9 mouse cellular contexts compared by ENCODE assay signal in genomic region chr13:84059031-84059651, GRCm38 (mm10).
DNase-seq lines count a peak whose midpoint lies in the region; ATAC-seq lines count a peak whose summit lies in the region.
"Had no signal": no experiment of that assay in that cellular context is flagged by ENCODE, and none has a peak within 500 bp of the region (broad histone marks: within the 10 kb centered on the region; RNA-seq: fewer than 3 reads in every experiment).

No protein-coding gene starts in this region.

- peak overlapping the region; percentile 26 for H3K4me3 ChIP-seq in heart, embryonic 13.5 days
- H3K4me3 ChIP-seq in limb, embryonic 11.5 days (ENCODE audit: low read depth, low read length), result no peak overlapping the region

- DNase-seq in heart, adult 11 months, result no peak
- peak; percentile 65 to 74 for DNase-seq in cerebellum, postnatal 36 days
- DNase-seq in limb, embryonic 11.5 days (ENCODE audit: low spot score), result peak; percentile 32
- peak; percentile 41 for DNase-seq in right cerebral cortex, postnatal 14 days
- DNase-seq in spleen, postnatal 14 days (ENCODE audit: low spot score in 2 of 2), result no peak
- DNase-seq: lung, embryonic 14.5 days had no signal

- 16% methylated on average over 10 of the region's 10 CpGs for WGBS in heart, embryonic 13.5 days
- 13% methylated on average over 10 of the region's 10 CpGs for WGBS in limb, embryonic 11.5 days

- H3K4me2 ChIP-seq in heart, embryonic 13.5 days, result peak overlapping the region; percentile 59
- H3K4me2 ChIP-seq in limb, embryonic 11.5 days (ENCODE audit: low read depth, severe bottlenecking), result peak overlapping the region; percentile 10; the same call in 1 of the 2 replicates
- H3K4me2 ChIP-seq: lung, embryonic 14.5 days had no signal

- H3K9ac ChIP-seq in heart, embryonic 13.5 days, result 0 out of 2 replicates have a peak overlapping the region, but pooled peaks have one; percentile 40
- no peak overlapping the region for H3K9ac ChIP-seq in limb, embryonic 11.5 days (ENCODE audit: low read length)
- H3K9ac ChIP-seq: lung, embryonic 14.5 days had no signal

- no peaks in the 10 kb centered on the region for H3K36me3 ChIP-seq in heart, embryonic 13.5 days
- H3K36me3 ChIP-seq in limb, embryonic 11.5 days (ENCODE audit: control insufficient read depth, insufficient read depth, low read length), result no peaks in the 10 kb centered on the region

- H3K27me3 ChIP-seq in heart, embryonic 13.5 days (replicated peaks), result peaks cover 10% of the 10 kb centered on the region
- no peaks in the 10 kb centered on the region for H3K27me3 ChIP-seq in limb, embryonic 11.5 days (ENCODE audit: control insufficient read depth, insufficient read depth, low read length)

- no peak overlapping the region for H3K27ac ChIP-seq in heart, embryonic 13.5 days (replicated peaks)
- no peak overlapping the region for H3K27ac ChIP-seq in limb, embryonic 11.5 days (replicated peaks; ENCODE audit: low read depth, low read length)

- no peaks in the 10 kb centered on the region for H3K9me3 ChIP-seq in heart, embryonic 13.5 days
- H3K9me3 ChIP-seq in limb, embryonic 11.5 days (ENCODE audit: control insufficient read depth, low read length), result no peaks in the 10 kb centered on the region

- ATAC-seq in heart, embryonic 13.5 days (ENCODE audit: extremely low read depth, insufficient number of reproducible peaks, low FRiP score, low TSS enrichment), result no peak
- peak; percentile 40 to 51; a peak in 3 of 4 replicates for ATAC-seq in hematopoietic stem cell, adult 5-6 weeks (replicated peaks in 1 of 2; ENCODE audit: insufficient read depth in 1 of 2, low FRiP score in 2 of 2, low TSS enrichment in 1 of 2, low read depth in 1 of 2, poor library complexity in 2 of 2, severe bottlenecking in 2 of 2)
- 0 out of 2 replicates have a peak, but pooled peaks have one; percentile 10 for ATAC-seq in limb, embryonic 11.5 days (ENCODE audit: insufficient number of reproducible peaks, low FRiP score, low TSS enrichment, low read depth)
- no peak for ATAC-seq in activated CD4-positive, CD25-positive, alpha-beta regulatory T cell, adult 4 months

- no peaks in the 10 kb centered on the region for H3K4me1 ChIP-seq in heart, embryonic 13.5 days
- 0 out of 2 replicates have a peak, but pooled peaks cover 6% of the 10 kb centered on the region for H3K4me1 ChIP-seq in limb, embryonic 11.5 days (ENCODE audit: control insufficient read depth, insufficient read depth, low read length)

Comparison
In these comparisons a context has a peak if more than half of its experiments do, and no peak if none do; other contexts are left out.
1. ATAC-seq: peak in hematopoietic stem cell, adult 5-6 weeks (2 of 2) and limb, embryonic 11.5 days (single experiment); none in heart, embryonic 13.5 days (single experiment) and activated CD4-positive, CD25-positive, alpha-beta regulatory T cell, adult 4 months (single experiment).
2. DNase-seq: peak in cerebellum, postnatal 36 days (2 of 2), limb, embryonic 11.5 days (single experiment) and right cerebral cortex, postnatal 14 days (single experiment); none in heart, adult 11 months (single experiment) and spleen, postnatal 14 days (0 of 2).